Mouse (Mus musculus) testis, adult 2 months (tissue): Measurements from ENCODE around the gene Tbx3.

Source experiments
- CTCF ChIP-seq: fragments of 200-500 bp; IDR thresholded peaks from 2 replicates; pipeline ENCODE4 v1.5.1; 2012; ENCODE audit warnings: low read depth, mild to moderate bottlenecking, inconsistent platforms, low read length, moderate library complexity; ENCODE audit not compliant: control insufficient read depth, insufficient read depth, insufficient replicate concordance
- POLR2A ChIP-seq: fragments of 200-500 bp; IDR thresholded peaks from 2 replicates; pipeline ENCODE4 v1.6.1; 2012; ENCODE audit warnings: low read depth, mild to moderate bottlenecking, inconsistent platforms, low read length, moderate library complexity; ENCODE audit not compliant: control insufficient read depth

GRCm38 (mm10) chr5:119641094-119641493, 29.4 kb upstream of the Tbx3 start:
- no peak for TF ChIP-seq CTCF
- no peak for TF ChIP-seq POLR2A
